Mouse (Mus musculus) C2C12 (cell line): Measurements from ENCODE around the gene Inpp5k.

Experiments
- CEBPB ChIP-seq: IDR thresholded peaks from one replicate; pipeline ENCODE4 v1.6.1; 2011; ENCODE audit warnings: low read depth, mild to moderate bottlenecking, control low read depth, moderate library complexity
- CTCF ChIP-seq: IDR thresholded peaks from one replicate; pipeline ENCODE4 v1.5.1; 2011; ENCODE audit not compliant: control insufficient read depth, insufficient read depth, insufficient read length
- FOSL1 ChIP-seq: IDR thresholded peaks from one replicate; pipeline ENCODE4 v1.8.0; 2011; ENCODE audit warnings: mild to moderate bottlenecking, low read length; ENCODE audit not compliant: poor library complexity, insufficient read depth, severe bottlenecking
- MAX ChIP-seq: IDR thresholded peaks from one replicate; pipeline ENCODE4 v1.6.1; 2011; ENCODE audit warnings: mild to moderate bottlenecking, control low read depth
- MYOD1 ChIP-seq: IDR thresholded peaks from one replicate; pipeline ENCODE4 v1.6.1; 2011; ENCODE audit warnings: low read depth; ENCODE audit not compliant: control insufficient read depth, insufficient read length
- MYOG ChIP-seq: IDR thresholded peaks from one replicate; pipeline ENCODE4 v1.6.1; 2011; ENCODE audit not compliant: control insufficient read depth, insufficient read length; ENCODE audit errors: extremely low read depth
- USF1 ChIP-seq: IDR thresholded peaks from one replicate; pipeline ENCODE4 v1.6.1; 2011; ENCODE audit warnings: low read depth, mild to moderate bottlenecking, control low read depth, moderate library complexity

DNA sequence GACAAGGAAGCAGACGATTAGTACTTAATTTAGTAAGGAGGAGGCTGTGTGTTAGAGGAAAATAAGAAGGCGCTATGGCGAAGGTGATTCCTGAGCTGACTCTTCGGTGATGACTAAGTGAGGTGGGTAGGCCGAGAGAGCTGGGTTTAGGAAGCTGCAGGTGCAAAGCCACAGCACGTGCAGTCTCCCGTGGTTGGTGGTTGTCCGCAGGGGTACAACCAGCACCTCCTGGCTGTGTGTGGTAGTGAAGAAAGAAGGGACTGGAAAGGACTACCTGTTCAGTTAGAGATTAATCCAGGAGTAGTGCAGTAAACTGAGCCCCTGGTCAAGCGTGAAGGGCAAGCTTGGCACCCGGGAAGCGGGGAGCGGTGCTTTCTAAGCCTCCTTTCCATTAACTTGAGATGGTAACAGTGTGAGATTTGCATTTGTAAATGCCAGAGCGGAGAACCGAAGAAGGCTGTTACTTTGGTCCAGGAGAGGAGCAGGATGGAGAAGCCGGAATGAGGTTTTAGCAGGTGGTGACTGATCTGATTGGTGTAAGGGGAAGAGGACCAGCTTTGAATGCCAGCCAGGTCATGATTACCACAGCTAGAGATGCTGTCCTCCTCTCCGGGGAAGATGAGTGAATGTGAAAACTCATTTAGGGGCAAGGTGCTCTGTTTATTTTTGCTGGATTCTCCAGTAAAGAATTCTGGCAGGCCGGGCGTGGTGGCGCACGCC, 21.6 kb downstream of the Inpp5k start:
- no peak for TF ChIP-seq USF1
- no peak for TF ChIP-seq MYOG
- no peak for TF ChIP-seq MYOD1
- TF ChIP-seq CTCF, result no peak
- peak; percentile 39 for TF ChIP-seq MAX
- TF ChIP-seq CEBPB, result no peak
- TF ChIP-seq FOSL1, result no peak
